Mouse (Mus musculus): ENCODE measurements around the gene Pou3f1. TPM values are rescaled to one million over a fixed set of nuclear protein-coding genes. Genes with fewer than 3 reads are reported as not detected.

Gene Pou3f1
- polyA plus RNA-seq (2016; fragmentation: Nextera tagmentation; extraction: Ambion mirVana), result 1.0 and 1.2 TPM in 2 replicates

GRCm38 (mm10) chr4:124656518-124656853 is at the start of gene Pou3f1:
Gene Pou3f1, plus strand, starts transcription at chr4:124656807.
- ATAC-seq (ENCODE audit: insufficient number of reproducible peaks, insufficient read depth, low FRiP score, low TSS enrichment, low read depth), result no peak

GRCm38 (mm10) chr4:124607166-124607565 is 49.4 kb upstream of the Pou3f1 start:
- WGBS, result 64% methylated on average over 8 of the region's 8 CpGs
- H3K9ac ChIP-seq (replicated peaks), result no peak overlapping the region
- no peaks in the 10 kb centered on the region for H3K36me3 ChIP-seq
- no peak overlapping the region for H3K4me2 ChIP-seq
- no peaks in the 10 kb centered on the region for H3K9me3 ChIP-seq
- ATAC-seq (ENCODE audit: insufficient number of reproducible peaks, insufficient read depth, low FRiP score, low TSS enrichment, low read depth), result no peak
- H3K4me3 ChIP-seq (replicated peaks), result no peak overlapping the region
- no peak overlapping the region for H3K27ac ChIP-seq
- H3K27me3 ChIP-seq, result peaks cover 56% of the 10 kb centered on the region
- H3K4me1 ChIP-seq (replicated peaks), result no peaks in the 10 kb centered on the region; the same call in 1 of the 2 replicates

More at GRCm38 (mm10) chr4:124656518-124656853, at the start of gene Pou3f1:
- H3K9me3 ChIP-seq, result no peaks in the 10 kb centered on the region
- H3K27me3 ChIP-seq, result peaks cover 92% of the 10 kb centered on the region
- H3K4me3 ChIP-seq (replicated peaks), result peak within 1 kb of the TSS; percentile 62
- peaks cover 42% of the 10 kb centered on the region for H3K4me1 ChIP-seq (replicated peaks)
- no peaks in the 10 kb centered on the region for H3K36me3 ChIP-seq
- H3K9ac ChIP-seq (replicated peaks), result peak within 1 kb of the TSS; percentile 54
- 2% methylated on average over 15 of the region's 15 CpGs for whole genome bisulfite sequencing
- peak within 1 kb of the TSS; percentile 96 for H3K4me2 ChIP-seq
- no peak within 1 kb of the TSS for H3K27ac ChIP-seq

GRCm38 (mm10) chr4:124610066-124610465 is 46.5 kb upstream of the Pou3f1 start:
- no peak for ATAC-seq (ENCODE audit: insufficient number of reproducible peaks, insufficient read depth, low FRiP score, low TSS enrichment, low read depth)
- Histone ChIP-seq H3K27ac (no peak overlapping the region), H3K4me3 (replicated peaks) (no peak overlapping the region), H3K36me3 (no peaks in the 10 kb centered on the region), H3K9me3 (no peaks in the 10 kb centered on the region), H3K27me3 (peaks cover 44% of the 10 kb centered on the region), H3K9ac (replicated peaks) (no peak overlapping the region), H3K4me2 (no peak overlapping the region), H3K4me1 (replicated peaks) (peaks cover 2% of the 10 kb centered on the region; the same call in 1 of the 2 replicates)
- 83% methylated on average over 2 of the region's 2 CpGs for WGBS

- no peaks in the 10 kb centered on the region for H3K9me3 ChIP-seq
- H3K36me3 ChIP-seq, result no peaks in the 10 kb centered on the region
- no peak for ATAC-seq (ENCODE audit: insufficient number of reproducible peaks, insufficient read depth, low FRiP score, low TSS enrichment, low read depth)
- H3K27ac ChIP-seq, result no peak within 1 kb of the TSS
- H3K4me1 ChIP-seq (replicated peaks), result peaks cover 8% of the 10 kb centered on the region; the same call in 1 of the 2 replicates
- H3K4me2 ChIP-seq, result no peak within 1 kb of the TSS
- WGBS, result 82% methylated on average over 2 of the region's 2 CpGs
- no peak within 1 kb of the TSS for H3K4me3 ChIP-seq (replicated peaks)
- peaks cover 42% of the 10 kb centered on the region for H3K27me3 ChIP-seq
- no peak within 1 kb of the TSS for H3K9ac ChIP-seq (replicated peaks)
Observed at GRCm38 (mm10) chr4:124610703-124611102, 45.9 kb upstream of the Pou3f1 start, which contains the start of gene 3100002H09Rik. Gene 3100002H09Rik, minus strand, starts transcription at chr4:124610803.

- Histone ChIP-seq H3K4me2 (no peak overlapping the region), H3K4me1 (replicated peaks) (peaks cover 18% of the 10 kb centered on the region), H3K9ac (replicated peaks) (no peak overlapping the region), H3K27me3 (peaks cover 31% of the 10 kb centered on the region), H3K27ac (no peak overlapping the region), H3K36me3 (no peaks in the 10 kb centered on the region), H3K4me3 (replicated peaks) (no peak overlapping the region), H3K9me3 (no peaks in the 10 kb centered on the region)
- no peak for ATAC-seq (ENCODE audit: insufficient number of reproducible peaks, insufficient read depth, low FRiP score, low TSS enrichment, low read depth)
- WGBS, result 71% methylated on average over 4 of the region's 4 CpGs
Observed at GRCm38 (mm10) chr4:124611768-124612167, 44.8 kb upstream of the Pou3f1 start.

- ATAC-seq (ENCODE audit: insufficient number of reproducible peaks, insufficient read depth, low FRiP score, low TSS enrichment, low read depth), result no peak
- Histone ChIP-seq H3K9me3 (no peaks in the 10 kb centered on the region), H3K4me1 (replicated peaks) (peaks cover 25% of the 10 kb centered on the region), H3K4me2 (no peak overlapping the region), H3K4me3 (replicated peaks) (no peak overlapping the region), H3K27ac (no peak overlapping the region), H3K27me3 (peaks cover 37% of the 10 kb centered on the region), H3K36me3 (no peaks in the 10 kb centered on the region), H3K9ac (replicated peaks) (no peak overlapping the region)
- 10% methylated on average over 1 of the region's 1 CpGs for WGBS
Observed at GRCm38 (mm10) chr4:124614189-124614588, 42.4 kb upstream of the Pou3f1 start.

GRCm38 (mm10) chr4:124615406-124615960 is 41.1 kb upstream of the Pou3f1 start:
- Histone ChIP-seq H3K27me3 (peaks cover 48% of the 10 kb centered on the region), H3K27ac (no peak overlapping the region), H3K9me3 (no peaks in the 10 kb centered on the region), H3K4me3 (replicated peaks) (no peak overlapping the region), H3K4me2 (peak overlapping the region; percentile 18; the same call in 1 of the 2 replicates), H3K4me1 (replicated peaks) (peaks cover 25% of the 10 kb centered on the region), H3K36me3 (no peaks in the 10 kb centered on the region), H3K9ac (replicated peaks) (no peak overlapping the region)
- 20% methylated on average over 14 of the region's 14 CpGs for WGBS
- no peak for ATAC-seq (ENCODE audit: insufficient number of reproducible peaks, insufficient read depth, low FRiP score, low TSS enrichment, low read depth)

- Histone ChIP-seq H3K4me3 (replicated peaks) (no peak overlapping the region), H3K36me3 (no peaks in the 10 kb centered on the region), H3K27me3 (peaks cover 50% of the 10 kb centered on the region), H3K27ac (no peak overlapping the region), H3K9me3 (no peaks in the 10 kb centered on the region), H3K9ac (replicated peaks) (no peak overlapping the region), H3K4me1 (replicated peaks) (peaks cover 25% of the 10 kb centered on the region), H3K4me2 (no peak overlapping the region)
- 19% methylated on average over 9 of the region's 9 CpGs for WGBS
- ATAC-seq (ENCODE audit: insufficient number of reproducible peaks, insufficient read depth, low FRiP score, low TSS enrichment, low read depth), result no peak
Observed at GRCm38 (mm10) chr4:124615986-124616385, 40.6 kb upstream of the Pou3f1 start.

GRCm38 (mm10) chr4:124616636-124617035 is 40.0 kb upstream of the Pou3f1 start:
- H3K4me2 ChIP-seq, result no peak overlapping the region
- ATAC-seq (ENCODE audit: insufficient number of reproducible peaks, insufficient read depth, low FRiP score, low TSS enrichment, low read depth), result no peak
- no peak overlapping the region for H3K9ac ChIP-seq (replicated peaks)
- peaks cover 50% of the 10 kb centered on the region for H3K27me3 ChIP-seq
- H3K27ac ChIP-seq, result no peak overlapping the region
- H3K9me3 ChIP-seq, result no peaks in the 10 kb centered on the region
- WGBS, result 18% methylated on average over 1 of the region's 1 CpGs
- no peaks in the 10 kb centered on the region for H3K36me3 ChIP-seq
- H3K4me3 ChIP-seq (replicated peaks), result no peak overlapping the region
- H3K4me1 ChIP-seq (replicated peaks), result peaks cover 25% of the 10 kb centered on the region

GRCm38 (mm10) chr4:124618599-124618998 is 38.0 kb upstream of the Pou3f1 start:
- Histone ChIP-seq H3K4me3 (replicated peaks) (no peak overlapping the region), H3K9ac (replicated peaks) (no peak overlapping the region), H3K9me3 (no peaks in the 10 kb centered on the region), H3K27me3 (peaks cover 46% of the 10 kb centered on the region), H3K4me2 (peak overlapping the region; percentile 27), H3K36me3 (no peaks in the 10 kb centered on the region), H3K4me1 (replicated peaks) (peaks cover 25% of the 10 kb centered on the region), H3K27ac (no peak overlapping the region)
- no peak for ATAC-seq (ENCODE audit: insufficient number of reproducible peaks, insufficient read depth, low FRiP score, low TSS enrichment, low read depth)
- 17% methylated on average over 15 of the region's 16 CpGs for WGBS

- Histone ChIP-seq H3K27ac (no peak overlapping the region), H3K4me2 (no peak overlapping the region), H3K27me3 (peaks cover 35% of the 10 kb centered on the region), H3K4me3 (replicated peaks) (no peak overlapping the region), H3K36me3 (no peaks in the 10 kb centered on the region), H3K9ac (replicated peaks) (no peak overlapping the region), H3K9me3 (no peaks in the 10 kb centered on the region), H3K4me1 (replicated peaks) (peaks cover 17% of the 10 kb centered on the region)
- WGBS, result 64% methylated on average over 11 of the region's 11 CpGs
- ATAC-seq (ENCODE audit: insufficient number of reproducible peaks, insufficient read depth, low FRiP score, low TSS enrichment, low read depth), result no peak
Observed at GRCm38 (mm10) chr4:124621406-124621805, 35.2 kb upstream of the Pou3f1 start.

- Histone ChIP-seq H3K4me1 (replicated peaks) (peaks cover 9% of the 10 kb centered on the region), H3K4me3 (replicated peaks) (no peak overlapping the region), H3K27ac (no peak overlapping the region), H3K9me3 (no peaks in the 10 kb centered on the region), H3K9ac (replicated peaks) (no peak overlapping the region), H3K27me3 (peaks cover 30% of the 10 kb centered on the region), H3K4me2 (no peak overlapping the region), H3K36me3 (no peaks in the 10 kb centered on the region)
- ATAC-seq (ENCODE audit: insufficient number of reproducible peaks, insufficient read depth, low FRiP score, low TSS enrichment, low read depth), result no peak
- 89% methylated on average over 5 of the region's 5 CpGs for WGBS
Observed at GRCm38 (mm10) chr4:124622566-124622965, 34.0 kb upstream of the Pou3f1 start.

Data from limb, embryonic 12.5 days (tissue).